Mouse (Mus musculus) lung, adult 2 months (tissue): ENCODE data around the gene Rom1.

Source experiments
- CTCF ChIP-seq: fragments of 200-500 bp; IDR thresholded peaks from 2 replicates; pipeline ENCODE4 v1.5.1; 2011; ENCODE audit warnings: mild to moderate bottlenecking, low read length, control low read depth; ENCODE audit not compliant: insufficient read depth
- POLR2A ChIP-seq: fragments of 200-500 bp; IDR thresholded peaks from 2 replicates; pipeline ENCODE4 v1.6.1; 2011; ENCODE audit warnings: low read depth, mild to moderate bottlenecking, control low read depth, low read length, borderline replicate concordance; ENCODE audit errors: extremely low read depth

DNA sequence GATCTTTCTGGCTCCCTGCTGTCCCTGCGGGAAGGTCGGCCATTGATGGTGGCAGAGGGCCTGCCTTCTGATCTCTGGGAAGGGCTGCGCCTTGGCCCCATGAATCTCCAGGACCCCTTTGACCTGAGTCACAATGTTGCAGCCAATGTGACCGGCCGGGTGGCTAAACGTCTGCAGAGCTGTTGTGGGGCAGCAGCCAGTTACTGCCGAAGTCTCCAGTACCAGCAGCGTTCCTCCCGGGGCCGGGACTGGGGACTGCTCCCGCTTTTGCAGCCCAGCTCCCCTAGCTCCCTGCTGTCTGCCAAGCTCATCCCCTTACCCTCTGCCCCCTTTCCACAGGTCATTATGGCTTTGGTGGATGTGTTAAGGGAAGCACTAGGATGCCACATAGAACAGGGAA is 35.9 kb upstream of the Rom1 start:
- TF ChIP-seq CTCF (no peak), POLR2A (no peak)
